Mouse (Mus musculus): ENCODE measurements around the gene Tob2.

The Tob2 gene

DNA sequence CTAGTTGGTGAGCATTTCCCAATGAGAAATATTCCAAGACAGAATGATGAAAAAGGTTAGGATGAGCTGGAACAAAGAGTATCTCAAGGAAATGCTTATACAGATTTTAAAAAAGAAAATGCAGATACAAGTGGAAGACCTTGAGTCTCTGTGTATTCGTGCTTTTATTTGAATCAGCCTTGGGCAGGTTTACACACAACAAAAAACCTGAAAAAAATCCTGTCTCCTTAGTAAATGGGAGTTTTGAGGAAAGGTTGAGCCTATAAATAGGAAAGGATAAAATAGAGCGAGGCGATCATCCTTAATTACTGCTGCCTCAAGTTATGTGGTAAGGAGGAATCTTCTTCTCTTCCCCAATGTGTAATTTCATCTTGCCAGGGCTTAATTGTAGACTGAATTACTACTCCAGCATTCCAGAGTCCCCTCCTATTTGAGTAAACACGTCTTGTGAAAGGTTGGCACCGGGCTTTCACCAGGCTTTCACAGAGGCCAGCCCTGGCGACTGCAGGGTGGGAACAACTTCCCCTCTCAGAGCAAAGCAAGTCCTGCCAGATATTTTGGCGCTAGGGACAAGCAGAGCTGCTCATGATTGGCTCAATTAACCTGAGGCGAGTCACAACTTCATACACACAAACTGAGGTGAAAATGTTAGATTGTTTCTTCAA lies 2.0 kb upstream of the Tob2 start:
- DNase-seq, result peak; percentile 64 to 82

DNA sequence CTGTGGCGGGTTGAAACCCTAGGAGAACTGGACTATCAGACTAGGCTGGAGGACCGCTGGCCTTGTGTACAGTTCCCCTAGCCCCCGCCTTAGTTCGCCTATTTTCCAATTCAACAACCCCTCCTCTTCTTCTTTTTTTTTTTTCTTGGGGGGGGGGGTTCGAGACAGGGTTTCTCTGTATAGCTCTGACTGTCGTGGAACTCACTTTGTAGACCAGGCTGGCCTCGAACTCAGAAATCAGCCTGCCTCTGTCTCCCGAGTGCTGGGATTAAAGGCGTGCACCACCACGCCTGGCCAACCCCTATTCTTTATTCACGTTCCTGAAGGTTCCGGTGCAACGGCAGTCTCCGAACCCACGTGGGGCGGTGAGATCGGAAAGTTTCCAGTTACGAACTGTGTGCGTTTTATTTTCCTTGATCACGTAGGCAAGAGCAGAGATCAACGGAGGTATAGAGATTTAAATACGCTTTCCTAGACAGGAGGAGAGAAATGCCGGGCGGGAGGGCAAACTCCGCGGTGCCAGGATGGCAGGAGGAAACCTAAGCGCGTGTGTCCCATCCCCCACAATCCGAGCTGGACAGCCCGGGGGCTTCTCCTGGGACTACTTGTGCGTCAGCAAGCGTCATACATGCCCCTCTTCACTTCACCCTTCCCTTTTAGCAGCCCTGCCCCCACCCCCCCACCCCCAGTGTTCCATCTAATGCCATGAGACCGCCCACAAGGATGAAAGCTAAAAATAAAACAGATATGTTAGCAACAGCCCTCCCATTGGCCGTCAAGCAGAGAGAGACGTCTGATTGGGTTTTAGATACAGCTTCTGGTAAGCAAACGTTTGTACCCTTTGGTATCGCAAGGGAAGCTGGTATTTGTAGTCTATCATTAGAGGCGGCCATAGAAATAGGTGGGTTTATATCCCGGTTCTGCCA lies 997 bp upstream of the Tob2 start:
- DNase-seq, result peak; percentile 87 to 89

- peak; percentile 94 to 95 for DNase-seq
These were observed 469 bp downstream of the Tob2 start for GRCm38 (mm10) chr15:81858138-81858516.

GRCm38 (mm10) chr15:81857724-81858116 lies 876 bp downstream of the Tob2 start:
- no peak for DNase-seq

- peak in 1 of 2 experiments; percentile 23 for DNase-seq
These were observed 1.5 kb downstream of the Tob2 start for GRCm38 (mm10) chr15:81856938-81857723.

GRCm38 (mm10) chr15:81856030-81856790 lies 2.4 kb downstream of the Tob2 start:
- DNase-seq, result peak; percentile 85 to 91

GRCm38 (mm10) chr15:81853081-81853480 lies 5.5 kb downstream of the Tob2 start:
- DNase-seq, result no peak

DNA sequence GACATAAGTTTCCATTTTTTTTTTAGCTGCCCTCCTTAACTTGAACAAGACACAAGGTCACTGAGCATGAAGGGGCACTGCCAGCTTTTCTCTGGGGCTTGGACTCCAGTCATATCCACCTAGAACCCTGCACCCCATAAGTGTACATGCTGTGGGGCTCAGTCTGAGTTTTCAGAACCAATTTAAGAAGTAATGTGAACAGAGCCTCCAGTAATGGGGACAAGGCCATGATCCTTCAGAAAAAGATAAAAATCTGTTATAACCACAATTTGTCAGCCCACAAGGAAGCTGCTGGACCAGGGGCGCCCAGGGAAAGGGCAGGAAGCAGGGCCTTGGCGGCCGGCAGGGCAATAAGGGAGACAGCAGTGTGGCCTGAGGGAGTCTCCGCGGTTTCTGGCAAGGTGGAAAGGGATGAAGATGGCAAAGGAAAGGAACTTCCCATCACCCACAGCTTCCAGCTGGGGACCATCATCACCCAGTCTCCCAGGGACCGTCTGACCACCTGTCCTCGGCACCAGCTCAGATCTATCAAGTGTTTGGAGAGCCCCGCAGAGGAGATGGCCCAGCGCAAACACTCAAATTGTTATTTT lies 6.1 kb downstream of the Tob2 start:
- no peak for DNase-seq

GRCm38 (mm10) chr15:81851375-81851774 lies 7.2 kb downstream of the Tob2 start:
- DNase-seq, result no peak

- DNase-seq, result no peak
These were observed 7.9 kb downstream of the Tob2 start for GRCm38 (mm10) chr15:81850718-81851117.

DNA sequence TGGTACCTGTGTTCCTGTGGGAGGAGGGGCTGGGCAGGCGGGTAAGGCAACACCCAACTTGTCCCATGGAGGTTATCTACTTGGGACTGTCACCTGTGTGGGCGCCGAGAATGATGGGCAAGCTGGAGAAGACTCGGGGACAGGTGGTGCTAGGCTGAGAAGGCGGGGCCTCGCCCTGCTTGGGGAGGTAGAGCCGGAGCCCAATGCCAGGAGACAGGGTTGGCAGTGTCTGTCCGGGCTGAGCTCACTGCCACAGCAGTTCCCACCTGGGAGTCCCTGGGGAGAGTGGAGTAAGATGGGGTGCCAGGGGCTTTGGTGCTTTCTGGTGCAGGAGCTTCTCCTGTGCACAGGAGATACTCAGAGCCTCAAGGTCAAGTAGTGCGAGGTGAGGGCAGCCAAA lies 9.5 kb downstream of the Tob2 start:
- no peak for DNase-seq

DNA sequence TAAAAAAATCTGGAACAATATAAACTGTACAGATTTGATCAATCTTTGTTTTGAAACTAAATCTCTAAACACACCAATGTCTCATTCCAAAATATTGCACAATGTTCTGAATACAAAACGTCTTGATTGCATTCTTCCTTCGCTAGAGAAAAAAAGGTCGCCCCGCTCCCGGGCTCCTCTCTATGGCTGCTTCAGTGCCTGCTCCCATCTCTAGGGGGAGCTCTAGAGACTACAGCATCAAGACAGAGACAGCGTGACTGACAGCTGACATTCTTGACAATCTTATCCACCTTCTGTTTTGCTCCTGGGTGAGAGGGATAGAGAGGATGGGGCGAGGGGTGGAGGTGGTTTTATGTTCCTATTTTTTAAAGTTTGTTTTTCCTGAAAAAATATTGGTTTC lies 10.3 kb downstream of the Tob2 start:
- peak; percentile 64 to 77 for DNase-seq

GRCm38 (mm10) chr15:81847861-81848260 lies 10.7 kb downstream of the Tob2 start:
- DNase-seq, result no peak

- DNase-seq, result no peak
These were observed 11.4 kb downstream of the Tob2 start for GRCm38 (mm10) chr15:81847161-81847560.

DNA sequence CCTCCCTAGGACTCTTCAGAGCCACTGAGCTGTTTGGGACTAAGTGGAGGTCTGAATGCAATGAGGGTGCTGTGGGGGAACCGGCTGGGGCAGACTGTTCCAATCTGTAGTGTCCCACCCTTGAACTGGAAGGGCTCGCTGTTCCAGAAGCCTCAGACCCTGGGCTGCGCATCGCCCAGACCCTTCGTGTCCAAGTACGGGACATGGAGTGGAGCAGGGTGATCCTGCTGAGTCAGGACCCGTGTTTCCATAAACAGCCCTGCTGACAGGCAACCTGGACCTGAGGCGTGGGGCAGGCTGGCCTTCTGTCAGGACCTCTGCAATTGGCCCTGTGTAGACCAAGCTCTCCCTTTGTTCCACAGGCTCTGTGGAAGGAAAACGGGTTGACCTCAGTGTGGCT lies 11.8 kb downstream of the Tob2 start:
- DNase-seq, result no peak

DNA sequence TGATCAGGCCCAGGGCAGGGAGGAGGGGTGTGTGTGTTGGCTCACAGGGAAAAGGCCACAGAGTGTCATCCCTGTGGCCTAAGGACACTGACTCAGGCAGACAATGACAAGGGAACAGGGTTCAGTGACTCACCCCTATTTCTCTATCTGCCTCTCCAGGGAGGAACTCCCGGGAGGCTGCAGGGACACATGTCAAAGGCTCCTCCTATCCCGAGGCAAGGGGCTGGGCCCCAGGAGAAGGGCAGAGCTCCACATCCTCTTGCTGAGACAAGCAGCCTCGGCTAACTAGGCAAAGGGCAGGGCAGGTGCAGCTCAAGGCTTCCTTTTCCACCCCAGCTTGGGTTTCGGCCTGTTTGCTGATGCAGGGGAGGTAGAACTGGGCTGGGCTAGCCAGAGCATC lies 12.9 kb downstream of the Tob2 start:
- peak; percentile 47 to 56 for DNase-seq

DNA sequence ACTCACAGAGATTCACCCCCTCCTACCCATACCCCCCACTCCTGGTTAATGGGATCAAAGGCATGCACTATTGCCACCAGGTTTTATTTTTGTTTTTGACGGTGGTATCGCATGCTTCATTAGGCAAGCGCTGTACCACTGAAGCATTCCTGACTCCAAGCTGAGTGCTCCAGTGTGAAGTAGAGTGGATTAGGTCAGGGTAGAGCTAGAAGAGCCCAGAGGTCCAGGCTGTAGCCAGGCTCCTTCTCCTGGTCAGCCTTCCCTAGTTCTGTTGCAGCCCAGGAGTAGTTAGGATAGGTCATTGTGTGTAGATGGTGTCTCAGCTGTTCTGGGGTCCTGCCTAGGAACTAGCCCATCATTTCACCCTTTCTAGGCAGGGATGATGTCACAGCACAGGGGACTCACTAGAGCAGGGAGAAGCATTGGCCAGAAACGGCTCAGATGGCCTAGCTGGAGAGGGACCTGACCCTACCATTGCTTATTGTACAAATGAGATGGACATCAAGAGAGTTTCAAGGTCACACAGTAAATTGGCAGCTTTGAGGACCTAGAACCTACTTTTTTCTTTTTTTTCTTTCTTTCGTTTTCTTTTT lies 13.5 kb downstream of the Tob2 start:
- DNase-seq, result no peak

- DNase-seq, result no peak
These were observed 16.3 kb downstream of the Tob2 start for GRCm38 (mm10) chr15:81842275-81842674.

GRCm38 (mm10) chr15:81840306-81840705 lies 18.3 kb downstream of the Tob2 start:
- DNase-seq, result no peak

GRCm38 (mm10) chr15:81839634-81840033 lies 19.0 kb downstream of the Tob2 start:
- DNase-seq, result peak; percentile 79 to 90

DNA sequence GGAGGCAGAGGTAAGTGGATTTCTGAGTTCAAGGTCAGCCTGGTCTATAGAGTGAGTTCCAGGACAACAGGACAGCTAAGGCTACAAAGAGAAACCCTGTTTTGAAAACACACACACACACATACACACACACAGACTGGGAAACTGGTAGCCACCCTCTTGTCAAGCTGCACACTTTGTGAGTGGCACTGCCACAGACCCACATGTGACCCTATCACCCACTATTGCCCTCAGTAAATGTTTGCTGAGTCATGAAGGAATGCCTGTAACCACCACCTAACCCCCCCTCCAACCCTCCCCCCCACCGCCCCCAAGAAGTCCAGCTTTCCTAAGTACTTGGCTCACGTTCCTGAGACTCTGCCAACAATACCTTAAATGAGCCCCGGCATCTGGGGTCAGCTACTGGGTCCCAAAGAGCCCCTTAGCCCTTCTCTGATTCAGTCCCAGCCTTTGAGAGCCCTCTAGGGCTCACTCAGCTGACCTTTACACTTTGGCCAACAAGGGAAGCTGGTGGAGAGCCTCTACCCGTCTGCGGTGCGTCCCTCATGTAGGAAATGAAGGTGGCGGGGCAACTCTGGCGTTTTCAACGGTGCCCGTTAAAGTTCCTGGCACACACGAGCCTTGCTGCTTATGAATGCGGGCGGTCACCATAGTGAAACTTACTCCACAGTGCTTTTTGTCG lies 19.9 kb downstream of the Tob2 start:
- peak; percentile 25 to 48 for DNase-seq

All from lung, postnatal 4 days (tissue).